Mouse (Mus musculus) layer of hippocampus, postnatal 36 days (tissue): Measurements from ENCODE around the gene Mansc1. TPM values are rescaled to one million over a fixed set of nuclear protein-coding genes. Genes with fewer than 3 reads are reported as not detected.

Experiments
- DNase-seq, 2 experiments: peaks; one replicate each; pipeline ENCODE4 v3.0.0; 2022
- total RNA-seq, 2 experiments: library from RNA; stranded (reverse); gene quantifications; 2 replicates each; pipeline ENCODE4 v1.2.3; 2021

The Mansc1 gene
- total RNA-seq, 2 experiments from 2014 or later, result 8.0 to 8.1 TPM

- no peak for DNase-seq
These were observed 6.9 kb upstream of the Mansc1 start, which contains the start of gene Borcs5 for GRCm38 (mm10) chr6:134639210-134639609. Gene Borcs5 (plus strand): TSS chr6:134639510.

DNA sequence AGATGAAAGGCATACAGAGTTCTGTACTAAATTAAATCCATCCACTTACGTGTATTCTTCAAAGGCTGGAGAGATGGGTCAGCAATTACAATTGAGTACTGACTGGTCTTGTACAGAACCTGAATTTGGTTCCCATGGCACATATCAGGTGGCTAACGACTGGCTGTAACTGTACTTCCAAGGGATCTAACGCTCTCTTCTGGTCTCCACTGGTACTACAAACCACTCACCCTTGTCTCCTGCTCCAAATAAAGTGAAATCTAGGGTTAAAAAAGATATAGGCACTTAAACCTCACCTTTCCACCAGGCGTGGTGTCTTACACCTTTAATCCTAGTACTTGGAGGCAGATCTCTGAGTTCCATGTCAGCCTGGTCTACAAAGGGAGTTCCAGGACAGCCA, 4.2 kb upstream of the Mansc1 start:
- no peak for DNase-seq

DNA sequence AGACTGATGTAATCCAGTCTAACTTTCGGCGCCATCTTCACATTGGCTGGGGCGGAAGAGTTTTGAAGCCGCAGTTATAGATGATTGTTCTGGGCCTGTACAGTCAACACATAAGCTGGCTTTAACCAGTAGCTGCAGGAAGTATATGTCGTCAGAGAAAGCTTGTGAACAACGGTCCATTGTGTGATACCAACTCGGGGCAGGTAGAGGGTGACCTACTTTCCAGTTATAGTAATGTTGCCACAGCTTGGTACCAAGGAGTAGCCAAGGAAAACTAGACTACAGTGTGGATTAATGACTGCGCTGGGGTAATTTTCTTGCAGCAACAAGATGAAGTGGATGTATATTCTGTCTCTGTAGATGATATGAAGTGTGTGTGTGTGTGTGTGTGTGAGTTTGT, 1.3 kb upstream of the Mansc1 start:
- no peak for DNase-seq

GRCm38 (mm10) chr6:134632756-134633155, 468 bp upstream of the Mansc1 start:
- no peak for DNase-seq

GRCm38 (mm10) chr6:134630447-134630846, 1.8 kb downstream of the Mansc1 start:
- no peak for DNase-seq

DNA sequence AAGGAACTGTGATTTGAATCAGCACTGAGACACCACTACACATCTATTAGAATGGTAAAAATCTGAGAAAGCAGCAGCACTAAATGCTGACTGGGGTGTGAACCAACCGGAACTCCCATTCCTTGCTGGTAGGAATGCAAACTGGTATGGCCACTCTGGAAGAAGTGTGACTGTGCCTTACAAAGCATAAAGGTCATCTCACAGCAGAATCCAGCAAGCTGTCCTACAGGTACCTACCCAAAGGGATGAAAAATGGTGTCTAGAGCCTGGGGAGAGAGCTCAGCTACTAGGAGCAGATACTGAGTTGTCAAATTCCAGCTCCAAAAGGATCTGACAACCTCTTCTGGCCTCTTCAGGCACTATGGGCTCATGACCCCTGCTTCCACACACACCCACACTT, 5.7 kb downstream of the Mansc1 start:
- no peak for DNase-seq

GRCm38 (mm10) chr6:134625431-134625830, 6.9 kb downstream of the Mansc1 start:
- no peak for DNase-seq

DNA sequence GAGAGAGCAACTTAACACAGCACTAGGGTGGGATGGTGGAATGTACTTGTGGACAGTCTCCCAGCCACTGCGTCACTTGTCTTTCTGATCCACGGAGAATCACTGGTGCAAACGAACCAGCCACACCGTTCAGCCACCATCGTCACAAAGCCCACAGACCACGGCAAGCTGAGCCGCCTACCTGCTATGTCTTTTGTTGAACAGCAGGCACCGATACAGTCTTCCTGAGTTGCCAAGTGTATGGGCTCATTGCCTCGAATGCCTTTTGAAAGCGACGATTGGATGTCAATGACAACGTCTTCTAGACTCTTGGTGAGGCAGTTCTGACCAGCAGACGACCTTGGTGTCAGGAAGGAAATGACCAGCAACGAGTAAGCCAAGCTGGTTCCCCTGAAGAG, 10.7 kb downstream of the Mansc1 start:
- DNase-seq, result no peak

- peak; percentile 48 to 56 for DNase-seq
These were observed 11.3 kb downstream of the Mansc1 start for GRCm38 (mm10) chr6:134620846-134621551.

DNA sequence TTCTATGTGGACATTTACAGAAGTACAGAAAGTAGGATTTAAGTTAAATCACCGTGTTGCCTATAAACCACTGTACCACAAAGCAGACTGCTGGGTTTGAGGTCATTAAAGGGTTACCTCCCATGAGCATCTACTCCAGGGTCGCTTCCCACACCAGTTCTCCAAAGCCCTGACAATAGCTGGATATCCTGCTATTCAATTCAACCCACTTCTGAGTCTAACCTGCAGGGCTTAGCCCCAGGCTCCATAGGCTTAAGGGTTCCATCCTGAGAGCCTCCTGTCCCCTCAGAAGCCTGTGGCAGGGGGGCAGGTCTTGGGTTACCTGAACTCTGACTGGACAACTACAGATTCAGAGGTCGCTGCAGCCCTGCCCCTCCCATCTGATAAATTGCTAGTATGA, 12.2 kb downstream of the Mansc1 start:
- no peak for DNase-seq

GRCm38 (mm10) chr6:134617589-134617988, 14.7 kb downstream of the Mansc1 start:
- DNase-seq, result no peak

DNA sequence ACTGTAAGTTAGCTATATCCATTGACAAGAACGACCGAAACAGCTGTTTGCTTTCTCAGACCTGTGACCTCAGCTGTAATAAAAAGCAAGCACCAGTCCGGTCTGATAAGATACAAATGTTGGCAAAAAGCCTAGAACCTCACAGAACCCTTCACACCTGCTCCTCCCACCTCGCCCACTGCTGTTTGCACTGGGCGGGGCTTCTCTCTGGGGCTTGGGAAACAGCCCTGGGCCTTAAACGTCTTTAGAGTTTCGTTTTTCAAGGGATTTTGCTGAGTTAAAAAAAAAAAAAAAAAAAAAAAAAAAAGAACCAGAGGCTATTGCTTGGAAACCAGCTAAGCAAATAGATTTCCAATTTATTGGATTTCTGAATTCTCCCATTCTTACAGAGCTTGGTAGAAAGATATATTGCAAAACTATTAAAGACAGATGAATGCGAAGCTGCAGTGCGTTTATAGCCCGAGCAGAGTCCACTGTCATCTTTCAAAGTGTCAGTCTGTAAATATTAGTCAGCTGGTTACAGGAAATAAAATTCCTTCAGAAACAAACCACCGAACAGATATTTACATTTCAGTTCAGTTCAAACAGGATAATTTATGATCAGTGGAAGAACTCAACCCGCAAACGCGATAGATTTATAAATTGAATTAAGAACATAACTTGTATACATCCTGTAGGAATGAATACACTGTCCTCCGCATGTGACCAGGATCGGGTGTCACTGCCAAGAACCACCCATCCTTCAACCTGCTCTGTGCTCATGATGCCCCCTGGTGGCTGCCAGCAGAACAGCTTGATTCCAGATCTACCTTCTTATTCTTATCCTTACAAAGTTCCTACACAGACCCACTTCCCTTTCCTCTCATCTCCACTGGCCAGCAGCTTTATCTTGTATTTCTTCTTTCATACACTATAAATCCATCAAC, 17.3 kb downstream of the Mansc1 start:
- peak; percentile 82 for DNase-seq

DNA sequence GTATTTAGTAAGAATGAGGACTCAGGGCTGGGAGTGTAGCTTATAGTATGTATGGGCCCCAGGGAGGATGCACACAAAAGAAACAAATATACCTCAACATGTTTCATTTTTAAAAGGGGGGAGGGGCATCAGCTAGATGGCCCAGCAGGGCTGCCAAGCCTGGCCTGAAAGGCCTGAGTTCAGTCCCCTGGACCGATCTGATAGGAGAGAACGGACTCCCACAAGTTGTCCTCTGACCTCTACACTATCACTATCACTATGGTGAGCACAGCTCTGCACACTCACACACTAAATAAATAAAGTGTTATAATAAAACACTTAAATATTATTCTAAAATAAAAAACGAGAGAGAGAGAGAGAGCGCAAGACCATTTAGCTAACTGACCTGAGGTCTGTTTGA, 18.0 kb downstream of the Mansc1 start:
- no peak for DNase-seq

GRCm38 (mm10) chr6:134611896-134612295, 20.4 kb downstream of the Mansc1 start:
- no peak for DNase-seq

DNA sequence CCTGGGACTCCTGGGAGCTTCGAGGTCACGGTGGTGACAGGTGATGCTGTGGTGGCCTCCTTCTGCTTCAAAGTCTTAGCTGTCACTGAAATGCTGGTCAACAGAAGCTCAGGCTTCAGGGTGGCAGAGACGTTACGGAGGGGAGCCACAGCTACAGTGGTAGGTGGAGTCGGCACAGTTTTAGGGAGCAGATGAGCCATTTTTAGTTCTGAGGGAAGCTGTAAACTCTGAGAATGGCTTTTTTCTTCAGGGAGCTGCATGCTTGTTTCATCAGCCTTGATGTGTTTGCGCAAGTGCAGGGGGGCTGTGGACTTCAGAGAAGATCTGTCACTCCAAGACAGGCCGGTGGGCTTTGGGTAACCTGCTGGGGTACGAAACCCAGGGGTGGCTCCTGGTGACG, 21.9 kb downstream of the Mansc1 start:
- no peak for DNase-seq

- DNase-seq, result no peak
These were observed 25.1 kb downstream of the Mansc1 start for GRCm38 (mm10) chr6:134606949-134607746.

DNA sequence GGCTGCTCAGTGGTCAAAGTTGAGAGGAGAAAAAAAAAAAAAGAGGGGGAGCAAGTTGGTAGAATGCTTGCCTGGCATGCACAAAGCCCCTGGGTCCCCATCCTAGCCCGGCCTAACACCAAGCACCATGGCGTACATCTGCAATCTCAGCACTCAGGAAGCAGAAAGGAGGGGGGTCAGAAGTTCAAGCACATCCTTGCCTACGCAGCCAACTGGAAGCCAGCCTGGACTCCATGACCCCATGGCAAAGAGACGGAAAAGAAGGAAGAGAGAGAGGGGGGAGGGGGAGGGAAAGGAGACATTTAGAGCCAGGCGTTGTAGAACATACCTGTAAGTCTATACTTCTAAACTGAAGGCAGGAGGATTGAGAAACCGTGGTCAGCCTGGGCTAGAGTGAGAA, 25.7 kb downstream of the Mansc1 start:
- DNase-seq, result no peak

DNA sequence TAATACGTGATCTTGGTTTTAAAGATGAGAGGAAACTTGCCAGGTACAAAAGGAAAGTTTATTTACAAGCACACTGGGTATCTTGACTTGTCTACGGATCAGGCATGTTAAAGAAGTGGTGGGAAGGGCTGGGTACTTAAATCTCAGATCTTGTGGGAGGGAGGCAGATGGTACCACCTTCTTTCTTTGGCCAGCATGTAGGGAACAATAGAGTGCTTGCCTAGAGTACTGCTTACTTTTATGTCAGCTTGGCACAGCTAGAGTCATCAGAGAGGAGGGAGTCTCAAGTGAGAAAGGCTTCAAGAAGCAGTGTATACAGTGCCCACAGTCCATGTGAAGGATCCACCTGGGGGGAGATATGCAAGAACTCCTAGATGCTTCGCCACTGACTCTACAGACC, 27.1 kb downstream of the Mansc1 start:
- DNase-seq, result no peak

DNA sequence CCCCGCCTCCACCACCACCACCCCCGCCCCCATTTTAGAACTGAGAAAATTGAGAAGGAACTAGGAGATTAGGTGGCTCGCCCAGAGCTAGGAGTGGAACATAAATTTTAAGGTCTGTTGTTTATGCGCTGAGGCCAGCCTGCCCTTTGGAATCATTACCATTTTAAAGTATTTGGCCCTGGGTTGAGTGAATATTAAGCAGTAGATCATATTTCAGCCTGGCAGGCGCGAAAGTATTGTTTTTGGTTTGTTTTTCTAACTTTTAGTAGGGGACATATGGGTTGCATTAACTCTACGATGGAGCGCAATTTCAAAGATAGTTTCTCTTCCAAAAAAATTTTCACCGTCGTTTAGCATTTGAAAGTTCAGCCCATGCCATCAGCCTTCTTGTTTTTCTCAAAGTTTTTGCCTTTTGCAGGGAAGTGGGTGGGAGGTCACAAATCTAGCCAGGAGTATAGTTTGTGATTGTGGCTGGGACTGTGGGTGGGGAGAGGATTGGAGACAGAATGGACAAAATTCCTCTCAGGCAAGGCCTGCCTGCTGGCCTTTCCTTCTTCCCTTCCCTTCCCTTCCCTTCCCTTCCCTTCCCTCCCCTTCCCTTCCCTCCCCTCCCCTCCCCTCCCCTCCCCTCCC, 29.8 kb downstream of the Mansc1 start:
- DNase-seq, result no peak

DNA sequence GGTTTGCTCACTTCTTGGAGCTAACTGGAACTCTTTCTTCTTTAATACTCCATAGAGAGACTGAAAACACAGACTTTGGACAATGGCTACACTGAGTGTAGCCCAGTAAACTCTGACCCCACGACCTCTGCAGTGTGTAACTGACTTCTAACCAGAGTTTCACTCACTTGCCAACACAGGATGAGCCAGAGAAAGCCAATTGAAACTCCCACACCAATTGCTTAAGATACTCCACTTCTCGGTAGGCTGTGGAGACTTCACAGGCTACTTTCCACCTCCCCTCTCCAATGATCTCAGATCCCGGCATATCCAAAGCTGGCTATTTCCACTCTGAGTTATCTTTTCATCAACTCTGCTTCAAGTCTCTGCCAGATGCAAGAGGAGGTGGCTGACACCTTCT, 30.5 kb downstream of the Mansc1 start:
- no peak for DNase-seq

DNA sequence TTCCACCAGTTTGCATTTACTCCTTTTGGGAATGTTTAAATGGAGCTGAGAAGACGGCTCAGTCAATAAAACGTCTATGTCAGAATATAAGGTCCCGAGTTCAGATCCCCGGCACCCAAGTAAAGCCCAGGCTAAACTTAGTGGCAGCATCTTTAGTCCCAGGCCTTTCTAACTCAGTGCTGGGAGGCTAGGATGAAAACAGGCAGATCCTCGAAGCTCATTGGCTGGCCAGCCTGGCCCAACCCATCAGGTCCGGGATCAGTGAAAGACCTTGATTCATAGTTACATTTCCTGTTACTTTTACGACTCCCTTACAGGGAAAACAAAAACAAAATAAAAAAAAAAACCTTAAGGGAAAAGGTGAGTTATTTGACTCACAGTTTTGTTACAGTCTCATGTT, 31.2 kb downstream of the Mansc1 start:
- no peak for DNase-seq

DNA sequence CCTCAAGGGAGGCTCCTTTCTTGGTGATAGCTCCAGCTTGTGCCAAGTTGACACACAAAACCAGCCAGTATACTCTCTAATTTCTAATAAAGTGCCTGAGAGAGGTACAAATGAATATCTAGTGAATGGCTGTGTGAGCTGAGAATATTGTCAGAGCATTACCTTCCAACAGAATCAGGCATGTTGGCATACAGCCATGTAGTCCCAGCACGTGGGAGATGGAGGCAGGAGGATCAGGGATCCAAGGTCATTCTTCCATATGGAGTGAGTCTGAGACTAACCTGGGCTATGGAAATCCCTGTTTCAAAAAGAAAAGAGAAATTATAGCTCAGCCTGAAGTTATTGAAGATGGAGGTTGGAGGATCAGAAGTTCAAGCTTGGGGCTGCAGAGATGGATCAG, 33.0 kb downstream of the Mansc1 start:
- DNase-seq, result no peak
